Mouse (Mus musculus): ENCODE measurements around the gene Spag5.
"Not testable (repeated sequence)": the region's sequence is repeated elsewhere in the genome, so short reads cannot be mapped to it uniquely, and the experiment has no call there.

The Spag5 gene

DNA sequence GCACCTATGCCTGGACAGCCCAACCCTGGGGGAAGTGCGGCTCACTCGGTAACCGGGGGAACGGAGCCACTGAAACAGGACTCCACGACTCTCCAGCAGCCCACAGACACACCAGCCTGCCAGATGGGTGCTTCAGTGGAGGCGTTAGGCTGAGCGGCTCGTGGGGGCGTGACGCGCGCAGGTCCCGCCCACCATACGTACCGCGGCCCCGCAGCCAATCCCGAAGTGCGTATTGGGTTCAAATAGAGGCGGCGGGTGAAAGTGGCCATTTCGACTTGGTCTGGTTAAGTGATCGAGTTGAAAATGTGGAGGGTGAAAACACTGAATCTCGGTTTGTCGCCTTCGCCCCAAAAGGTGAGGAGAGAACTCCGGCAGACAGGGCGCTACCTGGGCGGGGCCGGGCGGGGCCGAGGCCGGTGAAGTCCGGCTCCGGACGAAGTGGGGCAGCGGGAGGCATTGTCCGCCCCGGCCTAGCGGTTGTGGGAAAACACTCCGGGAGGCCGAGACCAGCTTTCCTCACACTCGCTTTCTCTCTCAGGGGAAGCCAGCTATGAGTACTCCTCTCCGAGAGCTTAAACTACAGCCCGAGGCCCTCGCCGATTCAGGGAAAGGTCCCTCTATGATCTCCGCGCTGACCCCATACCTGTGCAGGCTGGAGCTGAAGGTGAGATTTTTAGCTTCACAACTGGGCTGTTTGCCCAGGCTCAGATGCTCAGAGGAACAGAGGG is at the start of gene Spag5:
Gene Spag5, plus strand, starts transcription at position 173 of the 728 bp plus-strand sequence.
- DNase-seq (ENCODE audit: low read depth in 1 of 2, low spot score in 2 of 2) = peak; percentile 66 to 82

DNA sequence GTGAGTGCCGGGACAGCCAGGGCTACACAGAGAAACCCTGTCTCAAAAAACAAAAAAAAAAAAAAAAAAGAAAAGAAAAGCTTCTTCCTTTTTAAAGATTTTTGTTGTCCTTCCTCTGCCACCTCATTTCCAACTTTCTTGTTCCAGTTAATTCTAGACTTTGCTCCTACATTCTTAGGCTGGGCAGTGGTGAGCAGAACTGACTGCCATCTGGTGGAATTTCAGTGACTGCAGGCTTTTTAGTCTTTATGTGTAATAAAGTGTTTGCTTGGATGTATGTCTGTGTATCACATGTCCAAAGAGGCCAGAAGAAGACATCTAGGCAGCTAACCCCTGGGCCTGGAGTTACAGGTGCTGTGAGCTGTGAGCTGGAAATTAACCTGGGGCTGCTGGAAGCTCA is 44.7 kb upstream of the Spag5 start:
- DNase-seq (ENCODE audit: low read depth in 1 of 2, low spot score in 2 of 2) = no peak

DNA sequence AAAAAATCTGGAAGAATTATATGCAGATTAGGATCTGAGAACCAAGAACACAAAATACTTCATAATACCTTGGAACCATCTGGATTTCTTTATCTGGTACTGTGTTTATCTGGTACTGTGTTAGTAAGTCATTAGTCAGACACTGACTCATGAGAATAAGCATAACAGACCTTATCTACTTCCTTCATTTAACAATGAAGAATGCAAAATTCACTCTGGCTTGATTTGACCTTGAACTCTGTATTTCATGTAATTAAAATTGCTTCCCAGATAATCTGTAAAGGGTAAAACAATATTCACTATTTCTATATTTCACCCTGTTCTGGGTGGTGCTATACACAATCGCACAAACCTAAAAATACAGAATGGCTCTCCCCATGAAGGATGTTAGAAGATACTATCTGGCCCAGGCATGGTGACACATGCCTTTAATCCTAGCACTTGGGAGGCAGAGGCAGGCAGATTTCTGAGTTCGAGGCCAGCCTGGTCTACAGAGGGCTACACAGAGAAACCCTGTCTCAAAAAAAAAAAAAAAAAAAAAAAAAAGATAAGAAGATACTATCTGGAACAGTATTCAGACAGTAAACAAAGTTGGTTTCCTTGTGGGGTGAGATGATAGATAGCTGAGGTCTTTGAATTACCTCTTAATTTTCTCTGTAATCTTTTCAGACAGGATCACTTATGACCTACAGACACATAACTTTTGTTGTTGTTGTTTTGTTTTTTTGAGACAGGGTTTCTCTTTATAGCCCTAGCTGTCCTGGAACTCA is 40.7 kb upstream of the Spag5 start:
- DNase-seq (ENCODE audit: low read depth in 1 of 2, low spot score in 2 of 2) = no peak

DNA sequence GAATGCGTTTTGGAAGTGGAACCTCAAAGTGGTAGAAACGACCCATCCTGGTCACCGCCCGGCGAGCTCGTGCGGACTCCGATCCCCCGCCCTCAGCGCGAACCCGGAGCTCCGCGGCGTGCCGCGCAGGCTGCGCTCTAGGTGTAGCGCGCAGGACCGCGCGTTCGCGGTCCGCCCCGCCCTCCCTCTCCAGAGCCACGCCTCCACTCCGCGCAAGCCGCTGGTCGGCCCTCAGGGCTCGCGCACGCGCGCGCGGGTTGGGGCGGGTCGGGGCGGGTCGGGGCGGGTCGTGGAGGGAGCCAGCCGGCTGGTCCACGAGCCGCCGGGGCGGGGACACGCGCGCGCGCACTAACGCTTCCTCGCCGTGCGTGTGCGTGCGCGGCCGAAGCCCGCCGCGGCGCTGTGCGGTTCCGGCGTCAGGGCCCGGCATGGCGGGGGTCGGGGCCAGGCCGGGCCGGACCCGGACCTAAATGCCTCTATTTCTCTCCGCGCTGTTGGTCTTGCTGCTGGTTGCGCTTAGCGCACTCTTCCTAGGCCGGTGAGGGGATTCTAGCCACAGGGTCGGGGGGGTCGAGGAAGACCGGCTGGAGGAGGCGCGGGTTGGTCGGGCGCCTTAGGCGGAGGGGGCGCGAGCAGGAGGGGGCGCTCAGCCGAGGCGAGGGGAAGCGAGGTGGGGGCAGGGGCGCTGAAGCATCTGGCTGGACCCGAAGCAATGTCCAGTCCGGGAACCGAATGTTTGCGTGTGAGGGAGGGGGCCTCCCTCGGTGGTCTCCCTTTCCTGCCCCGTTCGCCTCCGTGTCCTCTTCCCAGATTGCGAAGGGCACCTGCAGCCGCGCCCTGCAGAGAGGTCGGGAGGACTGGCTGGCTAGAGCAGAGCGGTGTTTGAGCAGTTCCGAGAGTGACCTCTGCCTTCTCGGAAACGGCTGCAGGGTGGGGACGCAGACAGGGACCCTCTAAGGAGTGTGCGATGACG is 39.7 kb upstream of the Spag5 start, which contains the start of gene 2610507B11Rik:
Gene 2610507B11Rik, plus strand, starts transcription at position 373 of the 973 bp plus-strand sequence.
- peak; percentile 62 to 82 for DNase-seq (ENCODE audit: low read depth in 1 of 2, low spot score in 2 of 2)

DNA sequence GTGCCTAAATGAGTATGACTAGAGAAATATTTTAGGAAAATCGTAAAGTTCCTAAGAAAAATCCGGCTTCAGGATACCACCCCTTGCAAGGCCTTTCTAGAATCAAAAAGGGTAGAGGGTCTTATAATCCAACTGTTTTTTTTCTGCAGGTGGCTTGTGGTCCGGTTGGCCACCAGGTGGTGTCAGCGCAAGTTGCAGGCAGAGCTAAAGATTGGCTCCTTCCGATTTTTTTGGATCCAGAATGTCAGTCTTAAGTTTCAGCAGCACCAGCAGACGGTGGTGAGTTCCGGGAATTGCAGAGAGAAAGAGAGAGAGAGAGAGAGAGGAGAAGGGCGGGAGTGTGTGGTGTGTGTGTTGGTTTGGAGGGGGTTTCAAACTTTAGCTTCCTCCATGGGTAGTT is 38.8 kb upstream of the Spag5 start:
- peak in 1 of 2 experiments; percentile 26 for DNase-seq (ENCODE audit: low read depth in 1 of 2, low spot score in 2 of 2)

DNA sequence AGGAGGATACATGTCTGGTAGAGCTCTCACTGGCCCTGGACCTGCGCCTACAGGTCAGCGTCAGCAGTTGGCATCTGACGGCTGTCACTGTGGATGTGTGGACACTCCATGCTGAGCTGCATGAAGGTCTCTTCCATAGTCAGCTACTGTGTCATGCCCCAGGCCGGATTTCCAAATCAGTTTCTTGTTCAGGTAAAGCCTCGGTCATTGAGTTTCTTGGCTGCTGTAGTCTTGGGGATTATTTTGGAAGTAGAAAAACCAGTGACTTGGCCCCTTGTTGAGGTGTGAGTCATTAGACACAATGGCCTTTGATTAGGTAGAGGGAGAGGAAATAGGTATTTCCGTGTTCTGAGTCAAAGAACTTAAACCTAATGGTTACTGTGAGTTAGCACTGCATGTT is 35.8 kb upstream of the Spag5 start:
- no peak for DNase-seq (ENCODE audit: low read depth in 1 of 2, low spot score in 2 of 2)

DNA sequence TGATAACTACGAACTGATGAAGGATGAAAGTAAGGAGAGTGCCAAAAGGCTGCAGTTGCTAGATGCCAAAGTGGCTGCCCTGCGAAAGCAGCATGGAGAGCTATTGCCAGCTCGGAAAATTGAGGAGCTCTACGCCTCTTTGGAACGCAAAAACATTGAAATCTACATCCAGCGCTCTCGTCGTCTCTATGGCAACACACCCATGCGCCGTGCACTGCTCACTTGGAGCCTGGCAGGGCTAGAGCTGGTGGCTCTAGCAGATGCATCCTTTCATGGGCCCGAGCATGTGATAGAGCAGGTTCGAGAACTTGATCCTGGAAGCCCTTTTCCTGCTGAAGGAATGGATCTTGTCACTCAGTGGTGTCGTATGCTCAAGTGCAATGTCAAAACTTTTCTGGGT is 29.3 kb upstream of the Spag5 start:
- no peak for DNase-seq (ENCODE audit: low read depth in 1 of 2, low spot score in 2 of 2)

DNA sequence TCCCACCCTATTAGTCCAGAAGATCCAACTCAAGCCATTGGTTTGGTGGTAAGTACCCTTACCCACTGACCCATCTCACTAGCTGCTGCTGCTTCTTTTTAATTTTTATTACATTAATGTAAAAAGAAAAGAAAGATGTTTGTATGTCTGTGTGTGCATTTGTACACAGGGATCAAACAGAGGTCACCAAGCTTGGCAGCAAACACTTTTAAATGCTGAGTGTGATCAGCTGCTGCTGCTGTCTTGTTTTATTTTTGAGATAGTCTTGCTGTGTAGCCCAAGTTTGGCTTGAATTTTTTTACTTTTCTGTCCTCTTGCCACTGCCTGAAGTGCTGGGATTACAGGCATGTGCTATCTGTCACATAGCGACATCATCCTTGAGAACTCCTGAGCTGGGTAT is 25.7 kb upstream of the Spag5 start:
- no peak for DNase-seq (ENCODE audit: low read depth in 1 of 2, low spot score in 2 of 2)

DNA sequence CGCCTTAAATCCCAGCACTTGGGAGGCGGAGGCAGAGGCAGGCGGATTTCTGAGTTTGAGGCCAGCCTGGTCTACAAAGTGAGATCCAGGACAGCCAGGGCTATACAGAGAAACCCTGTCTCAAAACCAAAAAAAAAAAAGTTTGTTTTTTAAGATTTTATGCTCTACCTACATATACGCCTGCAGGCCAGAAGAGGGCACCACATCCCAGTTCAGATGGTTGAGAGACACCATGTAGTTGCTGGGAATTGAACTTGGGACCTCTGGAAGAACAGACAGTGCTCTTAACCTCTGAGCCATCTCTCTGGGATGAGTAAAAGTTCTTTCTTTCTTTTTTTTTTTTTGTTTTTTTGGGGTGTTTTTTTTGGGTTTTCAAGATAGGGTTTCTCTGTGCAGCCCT is 25.2 kb upstream of the Spag5 start:
- not testable (repeated sequence) for DNase-seq (ENCODE audit: low read depth in 1 of 2, low spot score in 2 of 2)

DNA sequence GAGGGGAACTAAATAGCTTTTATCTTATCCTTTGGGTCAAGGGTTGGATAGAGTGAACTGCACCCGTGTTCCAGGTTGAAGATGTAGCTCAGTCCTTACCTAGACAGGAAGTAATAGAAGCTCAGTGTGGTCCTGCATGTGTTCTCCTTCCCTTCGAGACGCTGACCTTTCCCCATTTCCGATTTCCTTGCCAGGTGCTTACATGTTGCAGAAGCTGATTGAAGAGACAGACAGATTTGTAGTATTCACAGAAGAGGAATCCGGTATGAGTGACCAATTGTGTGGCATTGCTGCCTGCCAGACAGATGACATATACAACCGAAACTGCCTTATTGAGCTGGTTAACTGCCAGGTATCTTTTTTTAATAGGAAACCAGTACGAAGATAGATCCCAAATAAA is 22.5 kb upstream of the Spag5 start:
- DNase-seq (ENCODE audit: low read depth in 1 of 2, low spot score in 2 of 2) = no peak

DNA sequence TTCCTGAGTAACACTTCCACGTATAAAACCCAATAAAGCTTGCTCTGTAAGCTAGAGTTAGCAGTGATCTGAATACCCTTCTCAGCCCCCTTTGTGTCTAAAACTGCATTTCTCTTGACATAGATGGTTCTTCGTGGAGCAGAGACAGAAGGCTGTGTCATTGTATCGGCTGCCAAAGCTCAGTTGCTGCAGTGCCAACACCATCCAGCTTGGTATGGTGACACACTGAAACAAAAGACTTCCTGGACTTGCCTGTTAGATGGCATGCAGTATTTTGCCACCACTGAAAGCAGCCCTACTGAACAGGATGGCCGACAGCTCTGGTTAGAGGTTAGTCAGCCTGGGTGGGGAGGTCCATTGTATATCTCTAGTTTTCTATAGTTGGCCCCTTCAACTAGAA is 21.7 kb upstream of the Spag5 start:
- no peak for DNase-seq (ENCODE audit: low read depth in 1 of 2, low spot score in 2 of 2)

DNA sequence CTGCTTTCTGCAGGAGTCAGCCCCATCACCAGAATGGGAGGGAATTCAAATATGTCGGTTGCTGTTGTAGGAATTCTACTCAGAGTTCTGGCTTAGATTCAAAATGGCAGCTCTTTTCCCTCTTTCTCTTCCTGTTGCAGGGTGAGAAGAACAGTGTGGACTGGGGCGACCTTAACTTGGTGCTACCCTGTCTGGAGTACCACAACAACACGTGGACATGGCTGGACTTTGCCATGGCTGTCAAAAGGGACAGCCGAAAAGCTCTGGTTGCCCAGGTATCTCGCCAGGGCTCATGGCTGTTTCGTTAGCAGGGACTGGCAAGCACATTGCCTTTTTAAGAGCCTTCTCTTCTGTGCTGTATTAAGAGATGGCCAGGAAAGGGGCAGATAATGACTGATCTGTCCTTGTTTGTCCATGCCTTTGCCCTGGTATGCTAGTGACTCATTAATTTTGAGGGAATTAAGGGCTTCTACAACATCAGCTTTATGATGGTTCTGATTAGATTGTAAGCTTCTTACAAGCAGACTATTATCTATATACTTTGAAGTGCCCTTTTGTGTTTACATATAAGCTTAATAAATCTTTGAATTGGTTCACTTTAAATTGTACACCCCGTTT is 12.1 kb upstream of the Spag5 start:
- no peak for DNase-seq (ENCODE audit: low read depth in 1 of 2, low spot score in 2 of 2)

DNA sequence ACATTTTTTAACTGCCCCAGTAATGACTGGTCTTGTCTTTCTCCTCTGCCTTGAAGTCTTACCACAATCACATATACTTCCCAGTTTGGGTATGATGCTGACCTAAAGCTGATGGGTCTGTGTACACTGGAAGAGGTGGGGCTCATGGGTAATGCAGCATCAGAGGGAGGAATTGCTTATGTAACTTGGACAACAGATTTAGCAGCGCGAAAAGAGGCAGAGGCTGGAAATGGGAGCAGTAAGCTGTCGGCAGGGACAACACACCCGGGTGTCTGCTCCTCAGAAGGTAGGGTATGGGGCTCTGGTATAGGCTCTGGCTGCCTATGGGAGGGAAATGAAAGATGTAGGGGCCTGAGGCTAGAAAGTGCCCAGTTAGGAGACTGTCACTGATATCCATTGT is 10.7 kb upstream of the Spag5 start, which contains the start of gene BC030499:
Gene BC030499, plus strand, starts transcription at position 188 of the 400 bp plus-strand sequence.
- DNase-seq (ENCODE audit: low read depth in 1 of 2, low spot score in 2 of 2) = no peak

DNA sequence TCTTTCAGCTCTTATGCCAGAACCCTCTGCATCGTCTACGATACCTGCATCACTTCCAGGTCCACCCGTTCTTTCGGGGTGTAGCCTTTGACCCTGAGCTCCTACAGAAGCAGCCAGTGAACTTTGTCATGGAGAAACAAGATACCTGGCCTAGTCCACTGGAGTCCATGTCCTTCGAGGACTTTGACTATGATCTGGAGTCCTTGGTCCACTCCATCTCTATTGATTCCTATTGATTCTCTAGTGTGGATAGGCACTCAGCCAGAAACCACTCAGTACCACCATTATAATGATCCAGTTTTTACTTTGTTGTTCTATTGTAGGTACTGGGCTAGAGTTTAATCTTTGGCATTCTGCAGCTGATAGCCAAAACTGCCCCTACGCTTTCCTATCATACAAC is 6.7 kb upstream of the Spag5 start:
- DNase-seq (ENCODE audit: low read depth in 1 of 2, low spot score in 2 of 2) = no peak

DNA sequence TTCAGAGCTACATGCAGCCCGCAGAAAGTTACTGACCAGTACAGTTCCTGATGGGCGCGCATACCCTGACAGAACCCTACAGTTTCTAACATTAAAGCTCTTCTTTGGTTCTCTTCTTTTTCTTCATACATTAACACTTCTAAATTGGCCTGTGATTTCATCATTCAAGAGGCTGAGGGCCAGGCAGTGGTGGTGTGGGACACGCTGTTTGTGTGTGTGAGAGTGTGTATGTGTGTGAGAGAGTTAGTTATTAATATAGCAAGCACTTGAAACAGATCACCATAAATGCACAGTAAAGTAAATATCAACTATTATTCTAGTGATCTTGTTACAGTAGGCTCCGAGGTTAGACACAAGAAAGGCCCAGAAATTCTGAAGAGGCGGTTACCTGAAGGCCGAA is 412 bp upstream of the Spag5 start:
- DNase-seq (ENCODE audit: low read depth in 1 of 2, low spot score in 2 of 2) = no peak

DNA sequence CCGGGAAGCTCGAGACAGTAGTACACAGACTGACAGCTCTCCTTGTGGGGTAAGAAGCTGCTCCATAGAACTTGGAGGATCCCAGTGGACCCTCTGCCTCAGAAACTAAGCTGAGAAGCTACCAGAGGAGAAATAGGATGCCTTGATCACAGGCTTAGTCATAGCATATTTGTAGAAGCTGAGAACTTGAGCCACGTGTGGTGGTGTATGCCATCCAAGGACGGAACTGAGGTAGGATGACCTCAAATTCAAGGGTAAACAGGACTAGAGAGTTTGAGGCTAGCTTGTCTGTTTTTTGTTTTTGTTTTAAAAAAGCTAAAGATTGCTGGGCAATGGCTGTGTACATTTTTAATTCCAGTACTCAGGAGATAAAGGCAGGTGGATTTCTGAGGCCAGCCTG is 3.9 kb downstream of the Spag5 start:
- no peak for DNase-seq (ENCODE audit: low read depth in 1 of 2, low spot score in 2 of 2)

DNA sequence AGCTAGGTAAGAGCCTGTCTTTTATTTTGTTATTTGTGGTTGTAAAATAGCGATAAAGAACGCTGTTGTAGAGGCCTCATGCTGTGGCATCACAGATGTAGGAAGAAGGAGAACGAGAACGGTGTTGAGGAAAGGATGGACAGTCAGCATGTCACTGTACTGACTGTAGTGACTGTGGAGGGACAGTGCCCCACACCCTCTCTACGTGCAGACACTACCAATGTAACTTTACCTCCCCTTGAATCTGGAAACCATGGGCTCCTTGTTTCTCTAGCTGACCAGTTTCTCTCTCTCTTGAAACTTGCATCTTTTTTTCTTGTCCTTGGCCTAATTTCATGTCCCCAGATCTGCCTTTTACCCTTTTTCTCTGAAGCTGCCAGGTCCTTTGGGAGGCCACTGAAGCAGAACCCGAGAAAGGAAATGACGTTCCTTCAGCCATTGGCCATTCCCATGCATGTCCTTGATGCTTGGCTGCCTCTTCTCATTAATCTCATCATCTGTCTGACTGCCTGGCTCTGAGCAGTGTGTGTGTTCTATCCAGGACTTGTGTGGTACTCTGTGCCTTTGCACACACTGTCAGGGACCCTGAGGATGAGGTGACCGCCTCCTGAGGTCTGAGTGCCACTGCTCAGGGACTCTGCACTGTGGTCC is 9.7 kb downstream of the Spag5 start:
- no peak for DNase-seq (ENCODE audit: low read depth in 1 of 2, low spot score in 2 of 2)

DNA sequence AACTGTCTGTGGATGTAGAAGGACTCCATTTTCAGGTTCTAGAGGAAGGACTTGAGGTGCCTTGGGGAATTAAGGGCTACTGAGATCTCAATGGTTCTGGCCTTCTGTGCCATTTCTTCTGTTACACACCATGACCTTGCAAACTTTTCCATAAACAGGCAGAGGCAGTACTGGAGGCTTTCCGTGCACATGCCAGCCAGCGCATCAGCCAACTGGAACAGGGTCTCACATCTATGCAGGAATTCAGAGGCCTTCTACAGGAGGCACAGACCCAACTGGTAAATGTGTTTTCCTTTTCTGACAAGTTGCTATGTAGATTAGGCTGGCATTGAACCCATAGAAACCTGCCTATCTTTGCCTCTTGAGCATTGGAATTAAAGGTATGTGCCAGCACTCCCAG is 12.3 kb downstream of the Spag5 start:
- no peak for DNase-seq (ENCODE audit: low read depth in 1 of 2, low spot score in 2 of 2)

DNA sequence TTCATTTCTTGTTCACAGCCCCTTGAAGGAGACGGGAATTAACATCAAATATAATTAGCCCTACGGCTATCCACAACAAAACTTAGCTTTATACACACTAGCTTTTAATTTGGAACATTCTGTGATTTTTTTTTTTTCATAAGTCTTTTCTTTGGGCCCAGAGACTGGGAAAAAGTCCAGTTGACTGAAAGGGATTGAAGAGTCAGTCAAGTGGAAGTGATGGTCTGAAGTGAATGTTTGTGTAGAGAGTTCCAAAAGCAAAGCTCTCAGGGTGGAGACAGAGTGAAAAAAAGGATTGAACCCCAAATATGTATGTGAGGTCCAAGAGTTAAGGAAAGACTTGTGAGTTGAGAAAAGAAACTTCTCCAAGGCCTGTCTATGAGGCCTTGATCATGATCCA is 17.1 kb downstream of the Spag5 start:
- no peak for DNase-seq (ENCODE audit: low read depth in 1 of 2, low spot score in 2 of 2)

DNA sequence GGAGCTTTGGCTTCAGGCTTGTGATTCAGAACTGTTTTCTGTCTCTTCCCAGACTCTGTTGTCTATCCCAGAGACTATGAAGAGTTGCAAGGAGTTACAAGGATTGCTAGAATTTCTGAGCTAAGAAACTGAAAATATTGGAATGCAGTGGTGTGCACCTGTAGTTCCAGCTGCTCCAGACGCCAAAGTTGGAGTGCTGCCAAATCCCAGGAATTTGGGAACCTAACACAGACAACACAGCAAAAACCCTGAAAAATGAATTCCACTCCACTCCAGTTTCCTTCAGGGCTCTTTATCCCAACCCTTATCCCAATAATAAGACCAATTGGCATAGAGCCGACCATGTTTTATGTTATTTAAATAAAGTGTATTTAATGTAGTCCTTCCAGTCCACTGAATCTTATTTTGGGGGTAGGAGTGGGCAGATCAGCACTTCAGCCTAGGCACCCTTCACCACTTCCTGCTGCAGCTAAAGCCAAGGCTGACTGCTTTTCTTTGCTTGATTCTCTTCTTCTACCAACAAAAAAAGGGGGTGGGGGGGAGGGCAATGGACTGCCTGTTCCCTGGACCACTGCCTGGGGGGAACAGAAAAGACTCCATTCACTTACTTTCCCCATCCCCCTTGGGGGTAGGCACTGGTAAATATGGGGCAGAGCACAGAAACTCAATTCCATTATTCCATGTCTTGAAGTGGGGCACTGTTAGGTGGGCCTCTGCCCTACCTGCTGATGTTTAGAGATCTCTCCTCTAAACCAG is 20.9 kb downstream of the Spag5 start:
- DNase-seq (ENCODE audit: low read depth in 1 of 2, low spot score in 2 of 2) = no peak

Measured in monocyte, adult 2 months (primary cell).